Comparison of ENCODE assay signal across 10 mouse cellular contexts in the genomic region with DNA sequence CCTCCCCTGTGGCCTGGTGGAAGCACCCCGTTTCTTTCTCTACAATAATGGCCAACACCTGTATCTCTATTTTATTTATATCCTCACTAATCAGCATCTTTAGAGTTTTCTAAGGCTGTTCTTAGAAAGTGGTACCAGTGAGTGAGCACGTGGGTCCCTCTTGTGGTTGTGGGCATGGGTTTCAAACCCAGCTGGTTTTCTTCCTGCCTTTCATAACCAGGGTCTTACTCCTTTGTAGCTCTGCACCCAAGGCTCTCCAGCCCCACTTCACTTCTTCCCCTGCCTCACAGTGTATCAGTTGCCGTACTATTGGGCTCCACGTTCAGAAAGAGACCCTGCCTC.
DNase-seq lines count a peak whose midpoint lies in the region; ATAC-seq and TF ChIP-seq lines count a peak whose summit lies in the region.
"Had no signal": no experiment of that assay in that cellular context is flagged by ENCODE, and none has a peak within 500 bp of the region (broad histone marks: within the 10 kb centered on the region; RNA-seq: fewer than 3 reads in every experiment).

No protein-coding gene starts in this region.

- DNase-seq in hindbrain, postnatal 0 days (ENCODE audit: low spot score) = peak; percentile 67
- DNase-seq in midbrain, embryonic 14.5 days = peak; percentile 70
- no peak for DNase-seq in midbrain, embryonic 10.5 days (ENCODE audit: low spot score)
- peak; percentile 51 for DNase-seq in thymus, postnatal 0 days (ENCODE audit: low spot score)
- DNase-seq in heart, adult 11 months = no peak
- DNase-seq in heart, adult 8-10 months (ENCODE audit: low spot score) = no peak

- peak overlapping the region; percentile 47 for H3K4me2 ChIP-seq in hindbrain, postnatal 0 days (ENCODE audit: low read depth, low read length)
- no peak overlapping the region for H3K4me2 ChIP-seq in hindbrain, embryonic 13.5 days
- peak overlapping the region; percentile 38; the same call in 1 of the 2 replicates for H3K4me2 ChIP-seq in midbrain, embryonic 14.5 days (ENCODE audit: low read length)
- H3K4me2 ChIP-seq in forebrain, embryonic 16.5 days (ENCODE audit: low read length) = no peak overlapping the region

- H3K36me3 ChIP-seq in hindbrain, postnatal 0 days (ENCODE audit: insufficient read depth, low read length) = no peaks in the 10 kb centered on the region
- no peaks in the 10 kb centered on the region for H3K36me3 ChIP-seq in hindbrain, embryonic 13.5 days
- H3K36me3 ChIP-seq in midbrain, embryonic 14.5 days (ENCODE audit: control insufficient read depth, insufficient read depth, low read length) = no peaks in the 10 kb centered on the region
- no peaks in the 10 kb centered on the region for H3K36me3 ChIP-seq in midbrain, embryonic 10.5 days
- H3K36me3 ChIP-seq in forebrain, embryonic 16.5 days (ENCODE audit: control insufficient read depth, insufficient read depth) = no peaks in the 10 kb centered on the region
- H3K36me3 ChIP-seq: G1E had no signal

- ATAC-seq in hindbrain, postnatal 0 days = peak; percentile 38
- ATAC-seq in hindbrain, embryonic 13.5 days (ENCODE audit: low FRiP score) = no peak
- ATAC-seq in midbrain, embryonic 14.5 days (ENCODE audit: low FRiP score, low TSS enrichment) = no peak
- peak; percentile 47 for ATAC-seq in forebrain, embryonic 16.5 days

- no peaks in the 10 kb centered on the region for H3K4me1 ChIP-seq in hindbrain, postnatal 0 days (ENCODE audit: insufficient read depth, low read length)
- no peaks in the 10 kb centered on the region for H3K4me1 ChIP-seq in hindbrain, embryonic 13.5 days (replicated peaks)
- H3K4me1 ChIP-seq in midbrain, embryonic 14.5 days (ENCODE audit: control insufficient read depth, insufficient read depth, low read length) = no peaks in the 10 kb centered on the region
- H3K4me1 ChIP-seq in midbrain, embryonic 10.5 days = no peaks in the 10 kb centered on the region
- H3K4me1 ChIP-seq in forebrain, embryonic 16.5 days (replicated peaks; ENCODE audit: control insufficient read depth, insufficient read depth, low read length) = peaks cover 3% of the 10 kb centered on the region; the same call in 1 of the 2 replicates

- H3K27me3 ChIP-seq in hindbrain, postnatal 0 days (ENCODE audit: insufficient read depth, low read length) = no peaks in the 10 kb centered on the region
- H3K27me3 ChIP-seq in hindbrain, embryonic 13.5 days = no peaks in the 10 kb centered on the region
- no peaks in the 10 kb centered on the region for H3K27me3 ChIP-seq in midbrain, embryonic 14.5 days (ENCODE audit: control insufficient read depth, insufficient read depth, low read length)
- no peaks in the 10 kb centered on the region for H3K27me3 ChIP-seq in midbrain, embryonic 10.5 days (ENCODE audit: low read depth, poor library complexity, severe bottlenecking)
- H3K27me3 ChIP-seq in forebrain, embryonic 16.5 days (replicated peaks; ENCODE audit: control insufficient read depth, insufficient read depth, low read length) = no peaks in the 10 kb centered on the region

- no peaks in the 10 kb centered on the region for H3K9me3 ChIP-seq in hindbrain, postnatal 0 days (ENCODE audit: low read length)
- no peaks in the 10 kb centered on the region for H3K9me3 ChIP-seq in hindbrain, embryonic 13.5 days
- H3K9me3 ChIP-seq in midbrain, embryonic 14.5 days (ENCODE audit: control insufficient read depth, low read length) = no peaks in the 10 kb centered on the region
- H3K9me3 ChIP-seq in midbrain, embryonic 10.5 days (replicated peaks) = no peaks in the 10 kb centered on the region
- no peaks in the 10 kb centered on the region for H3K9me3 ChIP-seq in forebrain, embryonic 16.5 days (ENCODE audit: control insufficient read depth, low read length)

- TF ChIP-seq CTCF in hindbrain, postnatal 0 days (IDR thresholded peaks at IDR 0.05; ENCODE audit: low read depth) = peak; percentile 51

- H3K27ac ChIP-seq in hindbrain, postnatal 0 days = no peak overlapping the region
- H3K27ac ChIP-seq in hindbrain, embryonic 13.5 days = no peak overlapping the region
- H3K27ac ChIP-seq in midbrain, embryonic 14.5 days (replicated peaks; ENCODE audit: low read depth, low read length) = no peak overlapping the region
- no peak overlapping the region for H3K27ac ChIP-seq in midbrain, embryonic 10.5 days (replicated peaks)
- H3K27ac ChIP-seq in forebrain, embryonic 16.5 days (ENCODE audit: low read length) = no peak overlapping the region

- no peak overlapping the region for H3K4me3 ChIP-seq in hindbrain, postnatal 0 days (ENCODE audit: low read length)
- no peak overlapping the region for H3K4me3 ChIP-seq in hindbrain, embryonic 13.5 days
- no peak overlapping the region for H3K4me3 ChIP-seq in midbrain, embryonic 14.5 days (replicated peaks; ENCODE audit: low read depth, low read length)
- no peak overlapping the region for H3K4me3 ChIP-seq in midbrain, embryonic 10.5 days
- no peak overlapping the region for H3K4me3 ChIP-seq in forebrain, embryonic 16.5 days (replicated peaks; ENCODE audit: low read length)
- H3K4me3 ChIP-seq: erythroblast, embryonic 14.5 days had no signal

- WGBS in hindbrain, postnatal 0 days = 61% methylated on average over 4 of the region's 4 CpGs
- WGBS in hindbrain, embryonic 13.5 days = 77% methylated on average over 4 of the region's 4 CpGs
- 71% methylated on average over 4 of the region's 4 CpGs for WGBS in midbrain, embryonic 14.5 days
- 79% methylated on average over 4 of the region's 4 CpGs for WGBS in midbrain, embryonic 10.5 days
- WGBS in forebrain, embryonic 16.5 days = 62% methylated on average over 4 of the region's 4 CpGs

- no peak overlapping the region for H3K9ac ChIP-seq in hindbrain, postnatal 0 days (replicated peaks; ENCODE audit: low read length)
- no peak overlapping the region for H3K9ac ChIP-seq in hindbrain, embryonic 13.5 days
- no peak overlapping the region for H3K9ac ChIP-seq in midbrain, embryonic 14.5 days (replicated peaks; ENCODE audit: low read length)
- H3K9ac ChIP-seq in forebrain, embryonic 16.5 days (replicated peaks; ENCODE audit: low read depth, low read length) = no peak overlapping the region

Comparison
In these comparisons a context has a peak if more than half of its experiments do, and no peak if none do; other contexts are left out.
1. ATAC-seq: peak in hindbrain, postnatal 0 days (single experiment) and forebrain, embryonic 16.5 days (single experiment); none in hindbrain, embryonic 13.5 days (single experiment) and midbrain, embryonic 14.5 days (single experiment).
2. DNase-seq: peak in hindbrain, postnatal 0 days (single experiment), midbrain, embryonic 14.5 days (single experiment) and thymus, postnatal 0 days (single experiment); none in midbrain, embryonic 10.5 days (single experiment), heart, adult 11 months (single experiment) and heart, adult 8-10 months (single experiment).
3. H3K4me2 ChIP-seq: peak in hindbrain, postnatal 0 days (single experiment) and midbrain, embryonic 14.5 days (single experiment); none in hindbrain, embryonic 13.5 days (single experiment) and forebrain, embryonic 16.5 days (single experiment).